Mouse (Mus musculus) embryonic facial prominence, embryonic 15.5 days (tissue): ENCODE measurements at regions not wholly inside any gene's neighbourhood (a gene's known extent, or its start where the extent isn't known, plus 50 kb on each side); places are given as distances from the start of the nearest gene placed in this dataset.

Experiments used
- ATAC-seq: fragments of 200-750 bp; cut with Nextera tagmentation; 2 replicates; pipeline ENCODE4 v1.8.0; 2017; ENCODE audit warnings: low read depth, moderate TSS enrichment; ENCODE audit not compliant: insufficient number of reproducible peaks, low FRiP score, low TSS enrichment
- H3K27ac ChIP-seq: fragments of 300-500 bp; sonication (generic); replicated peaks from 2 replicates; pipeline ENCODE4 v1.5.1; 2015; ENCODE audit warnings: mild to moderate bottlenecking, inconsistent platforms
- H3K27me3 ChIP-seq: fragments of 300-500 bp; sonication (generic); 2 replicates; pipeline ENCODE4 v1.6.1; 2015; ENCODE audit warnings: inconsistent platforms
- H3K36me3 ChIP-seq: fragments of 300-500 bp; sonication (generic); 2 replicates; pipeline ENCODE4 v1.6.1; 2015; ENCODE audit warnings: mild to moderate bottlenecking, inconsistent platforms
- H3K4me1 ChIP-seq: fragments of 300-500 bp; sonication (generic); 2 replicates; pipeline ENCODE4 v1.6.1; 2015; ENCODE audit warnings: inconsistent platforms
- H3K4me2 ChIP-seq: fragments of 300-500 bp; sonication (generic); replicated peaks from 2 replicates; pipeline ENCODE4 v1.6.1; 2015; ENCODE audit warnings: mild to moderate bottlenecking, inconsistent platforms
- H3K4me3 ChIP-seq: fragments of 300-500 bp; sonication (generic); replicated peaks from 2 replicates; pipeline ENCODE4 v1.5.1; 2015; ENCODE audit warnings: mild to moderate bottlenecking, inconsistent platforms
- H3K9ac ChIP-seq: fragments of 300-500 bp; sonication (generic); 2 replicates; pipeline ENCODE4 v1.6.1; 2015; ENCODE audit warnings: inconsistent platforms
- H3K9me3 ChIP-seq: fragments of 300-500 bp; sonication (generic); replicated peaks from 2 replicates; pipeline ENCODE4 v1.6.1; 2016; ENCODE audit warnings: inconsistent platforms
- WGBS: fragments of 180-500 bp; shearing (Covaris S2); methylation state at CpG from one replicate; pipeline ENCODE4 v1.1.7; 2015; 5-methylcytosine and 5-hydroxymethylcytosine counted together

GRCm38 (mm10) chr6:51720705-51721104 lies 197.0 kb downstream of the Snx10 start:
- Histone ChIP-seq H3K9ac (no peak overlapping the region), H3K4me1 (no peaks in the 10 kb centered on the region), H3K27ac (no peak overlapping the region), H3K9me3 (no peaks in the 10 kb centered on the region), H3K4me3 (no peak overlapping the region), H3K36me3 (no peaks in the 10 kb centered on the region), H3K27me3 (no peaks in the 10 kb centered on the region), H3K4me2 (no peak overlapping the region)
- 70% methylated on average over 7 of the region's 7 CpGs for WGBS
- no peak for ATAC-seq

GRCm38 (mm10) chr6:51723053-51723452 lies 199.4 kb downstream of the Snx10 start:
- no peaks in the 10 kb centered on the region for H3K9me3 ChIP-seq
- no peak overlapping the region for H3K4me2 ChIP-seq
- no peaks in the 10 kb centered on the region for H3K27me3 ChIP-seq
- no peak overlapping the region for H3K4me3 ChIP-seq
- no peak overlapping the region for H3K9ac ChIP-seq
- H3K36me3 ChIP-seq, result no peaks in the 10 kb centered on the region
- ATAC-seq, result no peak
- WGBS, result 42% methylated on average over 4 of the region's 4 CpGs
- no peak overlapping the region for H3K27ac ChIP-seq
- H3K4me1 ChIP-seq, result no peaks in the 10 kb centered on the region

GRCm38 (mm10) chr6:51727191-51727590 lies 203.5 kb downstream of the Snx10 start:
- Histone ChIP-seq H3K4me3 (no peak overlapping the region), H3K4me1 (peaks cover 4% of the 10 kb centered on the region), H3K9ac (no peak overlapping the region), H3K36me3 (no peaks in the 10 kb centered on the region), H3K27ac (no peak overlapping the region), H3K4me2 (no peak overlapping the region), H3K27me3 (peaks cover 4% of the 10 kb centered on the region; the same call in 1 of the 2 replicates), H3K9me3 (no peaks in the 10 kb centered on the region)
- no peak for ATAC-seq
- 78% methylated on average over 8 of the region's 8 CpGs for WGBS

GRCm38 (mm10) chr6:51728816-51729562 lies 205.3 kb downstream of the Snx10 start:
- H3K27ac ChIP-seq, result no peak overlapping the region
- peaks cover 4% of the 10 kb centered on the region for H3K4me1 ChIP-seq
- ATAC-seq, result no peak
- peaks cover 4% of the 10 kb centered on the region; the same call in 1 of the 2 replicates for H3K27me3 ChIP-seq
- no peak overlapping the region for H3K9ac ChIP-seq
- 50% methylated on average over 10 of the region's 10 CpGs for WGBS
- H3K9me3 ChIP-seq, result no peaks in the 10 kb centered on the region
- H3K4me3 ChIP-seq, result no peak overlapping the region
- H3K36me3 ChIP-seq, result no peaks in the 10 kb centered on the region
- no peak overlapping the region for H3K4me2 ChIP-seq

GRCm38 (mm10) chr6:51730564-51731351 lies 207.1 kb downstream of the Snx10 start:
- Histone ChIP-seq H3K4me1 (peaks cover 4% of the 10 kb centered on the region), H3K27ac (no peak overlapping the region), H3K9ac (no peak overlapping the region), H3K9me3 (no peaks in the 10 kb centered on the region), H3K27me3 (peaks cover 4% of the 10 kb centered on the region; the same call in 1 of the 2 replicates), H3K36me3 (no peaks in the 10 kb centered on the region), H3K4me2 (no peak overlapping the region), H3K4me3 (no peak overlapping the region)
- WGBS, result 61% methylated on average over 17 of the region's 17 CpGs
- ATAC-seq, result no peak

- Histone ChIP-seq H3K9ac (no peak overlapping the region), H3K4me2 (no peak overlapping the region), H3K36me3 (no peaks in the 10 kb centered on the region), H3K27me3 (peaks cover 4% of the 10 kb centered on the region; the same call in 1 of the 2 replicates), H3K4me3 (no peak overlapping the region), H3K4me1 (peaks cover 4% of the 10 kb centered on the region), H3K27ac (no peak overlapping the region), H3K9me3 (no peaks in the 10 kb centered on the region)
- no peak for ATAC-seq
- 69% methylated on average over 11 of the region's 11 CpGs for WGBS
Observed at GRCm38 (mm10) chr6:51732298-51732895, 208.7 kb downstream of the Snx10 start.

- H3K9ac ChIP-seq, result no peak overlapping the region
- no peaks in the 10 kb centered on the region for H3K9me3 ChIP-seq
- H3K27me3 ChIP-seq, result peaks cover 4% of the 10 kb centered on the region; the same call in 1 of the 2 replicates
- H3K4me3 ChIP-seq, result no peak overlapping the region
- ATAC-seq, result no peak
- H3K36me3 ChIP-seq, result no peaks in the 10 kb centered on the region
- H3K27ac ChIP-seq, result no peak overlapping the region
- no peak overlapping the region for H3K4me2 ChIP-seq
- 84% methylated on average over 5 of the region's 5 CpGs for WGBS
- no peaks in the 10 kb centered on the region for H3K4me1 ChIP-seq
Observed at GRCm38 (mm10) chr6:51736051-51736450, 212.3 kb downstream of the Snx10 start.

GRCm38 (mm10) chr6:51743105-51743660 lies 219.5 kb downstream of the Snx10 start:
- H3K9me3 ChIP-seq, result no peaks in the 10 kb centered on the region
- peaks cover 18% of the 10 kb centered on the region; the same call in 1 of the 2 replicates for H3K4me1 ChIP-seq
- H3K4me2 ChIP-seq, result peak overlapping the region; percentile 30
- no peak for ATAC-seq
- no peaks in the 10 kb centered on the region for H3K36me3 ChIP-seq
- H3K4me3 ChIP-seq, result no peak overlapping the region
- H3K27me3 ChIP-seq, result no peaks in the 10 kb centered on the region
- 42% methylated on average over 15 of the region's 15 CpGs for WGBS
- no peak overlapping the region for H3K27ac ChIP-seq
- no peak overlapping the region for H3K9ac ChIP-seq

GRCm38 (mm10) chr6:51744607-51745006 lies 220.9 kb downstream of the Snx10 start:
- Histone ChIP-seq H3K36me3 (no peaks in the 10 kb centered on the region), H3K4me2 (no peak overlapping the region), H3K27ac (no peak overlapping the region), H3K27me3 (no peaks in the 10 kb centered on the region), H3K9me3 (no peaks in the 10 kb centered on the region), H3K4me3 (no peak overlapping the region), H3K4me1 (peaks cover 18% of the 10 kb centered on the region; the same call in 1 of the 2 replicates), H3K9ac (no peak overlapping the region)
- no peak for ATAC-seq
- WGBS, result 55% methylated on average over 2 of the region's 2 CpGs

- no peaks in the 10 kb centered on the region for H3K36me3 ChIP-seq
- 67% methylated on average over 8 of the region's 8 CpGs for WGBS
- ATAC-seq, result no peak
- no peak overlapping the region for H3K9ac ChIP-seq
- H3K27ac ChIP-seq, result no peak overlapping the region
- H3K4me2 ChIP-seq, result no peak overlapping the region
- H3K4me3 ChIP-seq, result no peak overlapping the region
- no peaks in the 10 kb centered on the region for H3K9me3 ChIP-seq
- H3K27me3 ChIP-seq, result no peaks in the 10 kb centered on the region
- no peaks in the 10 kb centered on the region for H3K4me1 ChIP-seq
Observed at GRCm38 (mm10) chr6:51754239-51754681, 230.6 kb downstream of the Snx10 start.

GRCm38 (mm10) chr6:51757131-51757530 lies 233.4 kb downstream of the Snx10 start:
- no peak overlapping the region for H3K9ac ChIP-seq
- ATAC-seq, result no peak
- H3K4me1 ChIP-seq, result no peaks in the 10 kb centered on the region
- no peaks in the 10 kb centered on the region for H3K27me3 ChIP-seq
- H3K9me3 ChIP-seq, result no peaks in the 10 kb centered on the region
- no peak overlapping the region for H3K4me2 ChIP-seq
- no peaks in the 10 kb centered on the region for H3K36me3 ChIP-seq
- no peak overlapping the region for H3K27ac ChIP-seq
- no peak overlapping the region for H3K4me3 ChIP-seq
- 69% methylated on average over 3 of the region's 3 CpGs for WGBS
